Mouse (Mus musculus): ENCODE measurements around the gene Sgo1. TPM values are rescaled to one million over a fixed set of nuclear protein-coding genes. Genes with fewer than 3 reads are reported as not detected.

Sgo1 gene
- total and polyA plus RNA-seq, 2 experiments: 0.18 TPM; not detected in 1

- no peaks in the 10 kb centered on the region for H3K27me3 ChIP-seq (ENCODE audit: control insufficient read depth, insufficient read depth, low read length)
- peaks cover 43% of the 10 kb centered on the region for H3K36me3 ChIP-seq (ENCODE audit: control insufficient read depth, insufficient read depth, low read length)
- no peak overlapping the region for H3K9ac ChIP-seq (ENCODE audit: low read depth, low read length)
- H3K27ac ChIP-seq (replicated peaks; ENCODE audit: insufficient read depth, low read depth, low read length): no peak overlapping the region
- H3K4me1 ChIP-seq (ENCODE audit: control insufficient read depth, insufficient read depth, low read length): peaks cover 15% of the 10 kb centered on the region
- TF ChIP-seq POLR2A (IDR thresholded peaks at IDR 0.05; ENCODE audit: extremely low read depth, insufficient read depth, low read length): no peak
- no peak for TF ChIP-seq CTCF (IDR thresholded peaks at IDR 0.05; ENCODE audit: low read depth, low read length)
- H3K4me3 ChIP-seq (ENCODE audit: insufficient read depth, low read depth, low read length): no peak overlapping the region
- DNase-seq (ENCODE audit: extremely low read depth, low read depth, low spot score): no peak
- peaks cover 2% of the 10 kb centered on the region; the same call in 1 of the 2 replicates for H3K79me2 ChIP-seq (ENCODE audit: control insufficient read depth, insufficient read depth, low read length)
Observed at GRCm38 (mm10) chr17:53631344-53631743, 57.8 kb downstream of the Sgo1 start.

GRCm38 (mm10) chr17:53628131-53628530, 61.0 kb downstream of the Sgo1 start:
- WGBS: 24% methylated on average over 5 of the region's 5 CpGs
- Histone ChIP-seq H3K4me1 (ENCODE audit: control insufficient read depth, insufficient read depth, low read length) (peaks cover 19% of the 10 kb centered on the region), H3K36me3 (ENCODE audit: control insufficient read depth, insufficient read depth, low read length) (peaks cover 26% of the 10 kb centered on the region), H3K27me3 (ENCODE audit: control insufficient read depth, insufficient read depth, low read length) (no peaks in the 10 kb centered on the region), H3K9ac (ENCODE audit: low read depth, low read length) (peak overlapping the region; percentile 57; the same call in 1 of the 2 replicates), H3K27ac (replicated peaks; ENCODE audit: insufficient read depth, low read depth, low read length) (peak overlapping the region; percentile 99), H3K4me3 (ENCODE audit: insufficient read depth, low read depth, low read length) (no peak overlapping the region), H3K79me2 (ENCODE audit: control insufficient read depth, insufficient read depth, low read length) (peaks cover 2% of the 10 kb centered on the region; the same call in 1 of the 2 replicates)
- DNase-seq (ENCODE audit: extremely low read depth, low read depth, low spot score): peak; percentile 97
- TF ChIP-seq POLR2A (IDR thresholded peaks at IDR 0.05; ENCODE audit: extremely low read depth, insufficient read depth, low read length) (no peak), CTCF (IDR thresholded peaks at IDR 0.05; ENCODE audit: low read depth, low read length) (no peak)

- no peak for TF ChIP-seq POLR2A (IDR thresholded peaks at IDR 0.05; ENCODE audit: extremely low read depth, insufficient read depth, low read length)
- no peak for TF ChIP-seq CTCF (IDR thresholded peaks at IDR 0.05; ENCODE audit: low read depth, low read length)
- H3K9ac ChIP-seq (ENCODE audit: low read depth, low read length): no peak overlapping the region
- H3K27ac ChIP-seq (replicated peaks; ENCODE audit: insufficient read depth, low read depth, low read length): peak overlapping the region; percentile 89
- H3K27me3 ChIP-seq (ENCODE audit: control insufficient read depth, insufficient read depth, low read length): no peaks in the 10 kb centered on the region
- WGBS: 4% methylated on average over 4 of the region's 4 CpGs
- peaks cover 19% of the 10 kb centered on the region for H3K4me1 ChIP-seq (ENCODE audit: control insufficient read depth, insufficient read depth, low read length)
- H3K36me3 ChIP-seq (ENCODE audit: control insufficient read depth, insufficient read depth, low read length): peaks cover 20% of the 10 kb centered on the region
- DNase-seq (ENCODE audit: extremely low read depth, low read depth, low spot score): peak; percentile 89
- no peak overlapping the region for H3K4me3 ChIP-seq (ENCODE audit: insufficient read depth, low read depth, low read length)
- peaks cover 2% of the 10 kb centered on the region; the same call in 1 of the 2 replicates for H3K79me2 ChIP-seq (ENCODE audit: control insufficient read depth, insufficient read depth, low read length)
Observed at GRCm38 (mm10) chr17:53627497-53627896, 61.6 kb downstream of the Sgo1 start.

- H3K27ac ChIP-seq (replicated peaks; ENCODE audit: insufficient read depth, low read depth, low read length): peak overlapping the region; percentile 77
- H3K9ac ChIP-seq (ENCODE audit: low read depth, low read length): no peak overlapping the region
- peaks cover 12% of the 10 kb centered on the region; the same call in 1 of the 2 replicates for H3K36me3 ChIP-seq (ENCODE audit: control insufficient read depth, insufficient read depth, low read length)
- H3K27me3 ChIP-seq (ENCODE audit: control insufficient read depth, insufficient read depth, low read length): no peaks in the 10 kb centered on the region
- H3K4me1 ChIP-seq (ENCODE audit: control insufficient read depth, insufficient read depth, low read length): peaks cover 19% of the 10 kb centered on the region
- TF ChIP-seq POLR2A (IDR thresholded peaks at IDR 0.05; ENCODE audit: extremely low read depth, insufficient read depth, low read length) (no peak), CTCF (IDR thresholded peaks at IDR 0.05; ENCODE audit: low read depth, low read length) (no peak)
- no peak overlapping the region for H3K4me3 ChIP-seq (ENCODE audit: insufficient read depth, low read depth, low read length)
- peak; percentile 80 for DNase-seq (ENCODE audit: extremely low read depth, low read depth, low spot score)
- 45% methylated on average over 3 of the region's 3 CpGs for WGBS
- peaks cover 9% of the 10 kb centered on the region; the same call in 1 of the 2 replicates for H3K79me2 ChIP-seq (ENCODE audit: control insufficient read depth, insufficient read depth, low read length)
Observed at GRCm38 (mm10) chr17:53626160-53626559, 63.0 kb downstream of the Sgo1 start.

Other genes starting within 250 kb of the Sgo1 start
- 0.07 TPM in 1 of 2 replicates, not detected in the other for gene Efhb, start 226.0 kb downstream of the Sgo1 start, total RNA-seq (2014; rRNA removed)
- gene Efhb, start 226.0 kb downstream of the Sgo1 start, polyA plus RNA-seq (2012; rRNA removed): not detected in 2 replicates
- 44.8 and 53.7 TPM in 2 replicates for gene Rab5a, start 210.1 kb downstream of the Sgo1 start, total RNA-seq (2014; rRNA removed)
- 6.0 and 7.5 TPM in 2 replicates for gene Rab5a, start 210.1 kb downstream of the Sgo1 start, polyA plus RNA-seq (2012; rRNA removed)
- gene Pp2d1, start 149.9 kb downstream of the Sgo1 start, total RNA-seq (2014; rRNA removed): 0.09 TPM in 1 of 2 replicates, not detected in the other
- not detected in 2 replicates for gene Pp2d1, start 149.9 kb downstream of the Sgo1 start, polyA plus RNA-seq (2012; rRNA removed)
- 56.0 and 57.4 TPM in 2 replicates for gene Kat2b, start 122.5 kb downstream of the Sgo1 start, total RNA-seq (2014; rRNA removed)
- gene Kat2b, start 122.5 kb downstream of the Sgo1 start, polyA plus RNA-seq (2012; rRNA removed): 14.1 and 15.6 TPM in 2 replicates
- 14.5 and 14.6 TPM in 2 replicates for gene Sult1c2, start 157.0 kb upstream of the Sgo1 start, total RNA-seq (2014; rRNA removed)
- 2.1 and 3.1 TPM in 2 replicates for gene Sult1c2, start 157.0 kb upstream of the Sgo1 start, polyA plus RNA-seq (2012; rRNA removed)